Mouse (Mus musculus): ENCODE data around the gene Tead3.

GRCm38 (mm10) chr17:28386150-28386905 is 35.7 kb upstream of the Tead3 start:
- TF ChIP-seq POLR2A (IDR thresholded peaks at IDR 0.05; ENCODE audit: extremely low read depth, insufficient read depth, low read length) = no peak
- peak; percentile 80 for TF ChIP-seq CTCF (IDR thresholded peaks at IDR 0.05; ENCODE audit: extremely low read depth, insufficient read depth, low read length)
